Mouse (Mus musculus) CH12.LX (cell line): ENCODE measurements at regions not wholly inside any gene's neighbourhood (a gene's known extent, or its start where the extent isn't known, plus 50 kb on each side); places are given as distances from the start of the nearest gene placed in this dataset.

Source experiments
- BHLHE40 ChIP-seq: IDR thresholded peaks from 2 replicates; pipeline ENCODE4 v1.6.1; 2011; ENCODE audit warnings: mild to moderate bottlenecking, low read depth, low read length, improper control_type of control experiment
- CTCF ChIP-seq, 2 experiments: IDR thresholded peaks in 1 of 2; conservative IDR thresholded peaks in 1 of 2; 2 replicates each; pipeline ENCODE4 v1.5.1; 2011 to 2012; ENCODE audit warnings: low read depth in 2 of 2, low read length in 2 of 2, improper control_type of control experiment in 1 of 2, inconsistent platforms in 1 of 2, mild to moderate bottlenecking in 1 of 2, moderate library complexity in 1 of 2
- ELF1 ChIP-seq: IDR thresholded peaks from 2 replicates; pipeline ENCODE4 v1.6.1; 2014; ENCODE audit warnings: low read depth, mild to moderate bottlenecking, inconsistent platforms, low read length, improper control_type of control experiment
- MYC ChIP-seq: IDR thresholded peaks from 2 replicates; pipeline ENCODE4 v1.6.1; 2011; ENCODE audit warnings: low read depth, mild to moderate bottlenecking, improper control_type of control experiment, low read length
- ZC3H11A ChIP-seq: IDR thresholded peaks from 2 replicates; pipeline ENCODE4 v1.6.1; 2012; ENCODE audit warnings: low read depth, mild to moderate bottlenecking, inconsistent platforms, low read length, improper control_type of control experiment

DNA sequence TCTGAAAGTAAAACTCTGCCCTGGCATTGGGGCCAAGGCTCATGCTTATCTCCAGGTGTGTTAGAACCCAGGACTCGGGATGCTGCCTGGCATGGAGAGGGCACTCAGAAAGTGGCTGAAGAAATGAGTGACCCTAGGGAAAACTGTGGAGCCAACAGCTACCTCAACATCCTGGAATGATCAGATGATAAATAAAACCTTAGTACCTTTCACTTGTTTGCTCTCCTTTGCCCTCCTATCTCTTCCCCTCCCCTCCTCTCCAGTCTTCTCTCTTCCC is 240.9 kb upstream of the Xylt1 start:
- TF ChIP-seq CTCF (conservative IDR thresholded peaks at IDR 0.05 in 1 of 2, IDR thresholded peaks at IDR 0.05 in 1 of 2; ENCODE audit: low read depth in 2 of 2, low read length in 2 of 2) (no peak), ZC3H11A (no peak), BHLHE40 (no peak), ELF1 (no peak), MYC (no peak)
